Mouse (Mus musculus) liver, adult 2 months (tissue): ENCODE data around the gene Abhd12.

Source experiments
- CTCF ChIP-seq: fragments of 200-500 bp; IDR thresholded peaks from 2 replicates; pipeline ENCODE4 v1.5.1; 2011; ENCODE audit warnings: low read depth, low read length, control low read depth
- POLR2A ChIP-seq: fragments of 200-500 bp; IDR thresholded peaks from 2 replicates; pipeline ENCODE4 v1.6.1; 2011; ENCODE audit warnings: low read length, control low read depth; ENCODE audit not compliant: insufficient read depth; ENCODE audit errors: extremely low read depth

- TF ChIP-seq CTCF = no peak
- no peak for TF ChIP-seq POLR2A
Measured at GRCm38 (mm10) chr2:150869446-150869845, 35.1 kb downstream of the Abhd12 start.
